Mouse (Mus musculus): ENCODE data around the gene S100a10. TPM values are rescaled to one million over a fixed set of nuclear protein-coding genes. Genes with fewer than 3 reads are reported as not detected.

Gene S100a10
- total and polyA plus RNA-seq, 2 experiments from 2014 or later, result 91.5 to 198 TPM

- H3K4me2 ChIP-seq (ENCODE audit: low read depth, low read length), result no peak overlapping the region
- H3K9ac ChIP-seq (replicated peaks; ENCODE audit: low read length), result no peak overlapping the region
- no peak for ATAC-seq
- DNase-seq (ENCODE audit: low spot score), result no peak
- H3K36me3 ChIP-seq (ENCODE audit: insufficient read depth, low read length), result no peaks in the 10 kb centered on the region
- WGBS, result 77% methylated on average over 7 of the region's 7 CpGs
- H3K27ac ChIP-seq, result no peak overlapping the region
- H3K27me3 ChIP-seq (ENCODE audit: insufficient read depth, low read length), result no peaks in the 10 kb centered on the region
- no peaks in the 10 kb centered on the region for H3K4me1 ChIP-seq (ENCODE audit: insufficient read depth, low read length)
- TF ChIP-seq CTCF (IDR thresholded peaks at IDR 0.05; ENCODE audit: low read depth), result no peak
- no peaks in the 10 kb centered on the region for H3K9me3 ChIP-seq (ENCODE audit: low read length)
- no peak overlapping the region for H3K4me3 ChIP-seq (ENCODE audit: low read length)
These were observed 42.3 kb upstream of the S100a10 start for GRCm38 (mm10) chr3:93512386-93513101.

GRCm38 (mm10) chr3:93514628-93515027, 40.3 kb upstream of the S100a10 start:
- no peak for ATAC-seq
- WGBS, result 96% methylated on average over 3 of the region's 3 CpGs
- Histone ChIP-seq H3K27ac (no peak overlapping the region), H3K4me3 (ENCODE audit: low read length) (no peak overlapping the region), H3K9me3 (ENCODE audit: low read length) (no peaks in the 10 kb centered on the region), H3K9ac (replicated peaks; ENCODE audit: low read length) (no peak overlapping the region), H3K27me3 (ENCODE audit: insufficient read depth, low read length) (no peaks in the 10 kb centered on the region), H3K36me3 (ENCODE audit: insufficient read depth, low read length) (no peaks in the 10 kb centered on the region), H3K4me1 (ENCODE audit: insufficient read depth, low read length) (no peaks in the 10 kb centered on the region), H3K4me2 (ENCODE audit: low read depth, low read length) (no peak overlapping the region)
- no peak for DNase-seq (ENCODE audit: low spot score)
- TF ChIP-seq CTCF (IDR thresholded peaks at IDR 0.05; ENCODE audit: low read depth), result no peak

DNA sequence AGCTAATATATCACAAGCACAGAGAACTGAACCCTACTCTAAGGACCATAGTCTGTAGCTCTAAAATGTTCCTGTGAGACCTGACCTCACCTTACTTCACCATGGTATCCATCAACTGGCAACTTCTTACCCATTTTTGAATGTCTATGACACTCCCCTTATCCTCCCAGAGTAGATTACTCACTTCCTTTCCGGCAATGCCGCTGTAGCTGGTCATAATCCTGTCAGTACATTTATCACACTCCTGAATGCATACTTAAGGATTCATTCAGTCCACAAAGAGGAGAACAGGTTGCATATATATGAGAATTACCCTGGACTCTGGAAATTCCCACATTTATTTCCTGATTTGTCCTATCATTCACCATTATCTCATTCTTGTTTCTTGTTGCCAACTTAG, 37.5 kb upstream of the S100a10 start:
- no peak overlapping the region for H3K4me3 ChIP-seq (ENCODE audit: low read length)
- DNase-seq (ENCODE audit: low spot score) (no peak), ATAC-seq (no peak)
- no peak for TF ChIP-seq CTCF (IDR thresholded peaks at IDR 0.05; ENCODE audit: low read depth)
- no peaks in the 10 kb centered on the region for H3K9me3 ChIP-seq (ENCODE audit: low read length)
- H3K9ac ChIP-seq (replicated peaks; ENCODE audit: low read length), result no peak overlapping the region
- H3K27ac ChIP-seq, result no peak overlapping the region
- H3K36me3 ChIP-seq (ENCODE audit: insufficient read depth, low read length), result no peaks in the 10 kb centered on the region
- no peak overlapping the region for H3K4me2 ChIP-seq (ENCODE audit: low read depth, low read length)
- H3K27me3 ChIP-seq (ENCODE audit: insufficient read depth, low read length), result no peaks in the 10 kb centered on the region
- H3K4me1 ChIP-seq (ENCODE audit: insufficient read depth, low read length), result no peaks in the 10 kb centered on the region
- 98% methylated on average over 2 of the region's 2 CpGs for WGBS

DNA sequence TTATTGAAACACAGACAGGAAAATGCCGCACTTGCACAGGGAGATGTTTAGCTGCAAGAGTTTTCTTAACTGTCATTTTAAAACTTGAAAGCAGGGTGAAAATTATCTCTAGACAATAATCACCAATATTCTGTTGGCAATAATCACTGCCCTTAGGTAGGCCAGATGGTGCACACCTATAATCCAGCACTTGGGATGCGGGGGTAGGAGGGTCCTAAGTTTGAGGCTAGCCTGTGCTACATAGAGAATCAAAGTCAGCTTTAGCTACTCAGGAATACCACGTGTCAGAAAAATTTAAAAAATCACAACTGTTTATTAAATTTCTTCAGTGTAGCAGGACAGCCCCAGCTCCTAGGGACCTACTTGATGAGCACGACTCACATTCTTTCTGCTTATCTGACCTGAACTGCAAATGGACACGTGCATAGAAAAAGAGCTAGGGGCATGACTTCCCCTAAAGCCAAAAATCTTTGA, 35.0 kb upstream of the S100a10 start:
- no peak for TF ChIP-seq CTCF (IDR thresholded peaks at IDR 0.05; ENCODE audit: low read depth)
- Histone ChIP-seq H3K4me3 (ENCODE audit: low read length) (peak overlapping the region; percentile 46), H3K9me3 (ENCODE audit: low read length) (no peaks in the 10 kb centered on the region), H3K27ac (no peak overlapping the region), H3K27me3 (ENCODE audit: insufficient read depth, low read length) (no peaks in the 10 kb centered on the region), H3K4me2 (ENCODE audit: low read depth, low read length) (peak overlapping the region; percentile 80), H3K9ac (replicated peaks; ENCODE audit: low read length) (no peak overlapping the region), H3K36me3 (ENCODE audit: insufficient read depth, low read length) (no peaks in the 10 kb centered on the region), H3K4me1 (ENCODE audit: insufficient read depth, low read length) (no peaks in the 10 kb centered on the region)
- 53% methylated on average over 5 of the region's 5 CpGs for WGBS
- DNase-seq (ENCODE audit: low spot score) (no peak), ATAC-seq (peak; percentile 22; the same call in 1 of the 2 replicates)

DNA sequence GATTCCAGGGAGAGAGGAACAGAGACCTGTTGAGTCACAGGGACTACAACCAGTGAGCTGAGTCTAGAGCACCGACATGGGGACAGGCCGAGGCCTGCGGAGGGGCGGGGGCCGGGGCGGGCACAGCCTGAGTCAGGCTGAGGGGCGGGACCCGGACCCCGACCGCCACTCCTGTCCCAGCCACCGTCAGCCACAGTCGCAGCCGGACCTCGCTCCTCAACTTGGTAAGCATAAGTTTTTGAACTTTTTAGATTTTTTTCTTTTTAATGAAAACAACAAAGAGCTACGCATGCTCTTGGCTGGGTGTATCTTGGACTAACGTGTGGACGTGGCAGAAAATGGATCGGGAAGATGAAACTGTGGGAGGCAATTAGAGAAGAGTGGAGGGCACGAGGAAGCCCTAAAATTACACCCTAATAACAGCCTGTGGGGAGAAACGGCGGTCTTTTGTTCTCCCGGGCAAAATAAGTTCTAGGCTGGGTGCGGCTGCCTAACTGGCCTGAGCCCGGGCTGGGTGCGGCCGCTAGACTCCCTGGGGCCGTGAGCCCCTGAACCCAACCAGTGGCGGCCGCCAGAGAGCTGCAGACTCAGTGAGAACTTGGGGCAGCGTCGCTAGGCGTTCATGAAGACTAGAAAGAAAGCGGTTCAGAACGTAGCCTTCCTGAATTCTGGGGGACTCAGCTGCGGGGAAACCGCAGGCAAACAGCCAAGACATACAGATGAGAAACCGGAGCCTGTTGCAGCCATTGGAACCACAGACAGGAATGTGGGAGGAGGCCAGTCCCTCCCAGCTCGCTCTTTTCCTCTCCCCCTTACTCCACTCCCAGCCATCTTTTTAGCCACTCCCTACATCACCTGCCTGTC, 34.3 kb upstream of the S100a10 start, which contains the start of gene S100a11:
Gene S100a11 (plus strand): TSS at position 159 of the 864 bp plus-strand sequence.
- Histone ChIP-seq H3K4me3 (ENCODE audit: low read length) (peak within 1 kb of the TSS; percentile 46), H3K27me3 (ENCODE audit: insufficient read depth, low read length) (no peaks in the 10 kb centered on the region), H3K4me2 (ENCODE audit: low read depth, low read length) (peak within 1 kb of the TSS; percentile 80), H3K4me1 (ENCODE audit: insufficient read depth, low read length) (no peaks in the 10 kb centered on the region), H3K9me3 (ENCODE audit: low read length) (no peaks in the 10 kb centered on the region), H3K36me3 (ENCODE audit: insufficient read depth, low read length) (no peaks in the 10 kb centered on the region), H3K27ac (peak within 1 kb of the TSS; percentile 52; the same call in 1 of the 2 replicates), H3K9ac (replicated peaks; ENCODE audit: low read length) (peak within 1 kb of the TSS; percentile 60)
- ATAC-seq (peak; percentile 85), DNase-seq (ENCODE audit: low spot score) (peak; percentile 37)
- peak; percentile 20; the same call in 1 of the 2 replicates for TF ChIP-seq CTCF (IDR thresholded peaks at IDR 0.05; ENCODE audit: low read depth)
- WGBS, result under 1% methylated on average over 38 of the region's 38 CpGs

DNA sequence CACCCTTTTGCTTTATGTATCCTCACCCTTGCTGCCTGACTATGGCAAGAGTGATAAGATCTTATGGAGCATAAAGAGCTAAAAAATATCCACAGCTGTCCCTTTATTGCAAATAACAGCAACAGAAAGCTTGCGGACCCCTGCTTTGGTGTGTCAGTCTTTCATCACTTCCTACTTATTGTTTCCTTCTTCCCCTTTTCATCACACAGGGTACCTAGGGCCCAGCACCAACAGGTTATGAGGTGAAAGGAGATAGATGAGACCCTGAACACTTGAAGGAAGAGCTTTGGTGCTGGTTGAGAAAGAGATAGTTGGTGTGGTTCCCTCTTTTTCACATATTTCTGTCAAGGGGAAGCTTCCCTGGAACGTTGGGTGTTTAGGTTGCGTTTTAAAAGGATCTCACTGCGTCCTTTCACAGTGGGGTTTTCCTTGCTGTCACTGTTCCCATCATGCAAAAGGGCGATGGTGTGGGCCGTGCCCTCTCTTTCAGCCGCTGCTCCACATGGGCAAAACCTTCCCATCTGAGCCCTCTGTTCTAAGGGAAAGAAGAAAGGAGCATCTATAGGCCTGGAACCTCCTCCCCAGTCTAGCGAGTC, 33.3 kb upstream of the S100a10 start:
- 81% methylated on average over 8 of the region's 8 CpGs for WGBS
- TF ChIP-seq CTCF (IDR thresholded peaks at IDR 0.05; ENCODE audit: low read depth), result no peak
- no peaks in the 10 kb centered on the region for H3K36me3 ChIP-seq (ENCODE audit: insufficient read depth, low read length)

More for the DNA sequence above, 33.3 kb upstream of the S100a10 start:
- H3K4me2 ChIP-seq (ENCODE audit: low read depth, low read length), result peak overlapping the region; percentile 80
- H3K27me3 ChIP-seq (ENCODE audit: insufficient read depth, low read length), result no peaks in the 10 kb centered on the region
- ATAC-seq (no peak), DNase-seq (ENCODE audit: low spot score) (no peak)
- no peak overlapping the region for H3K27ac ChIP-seq
- no peak overlapping the region for H3K9ac ChIP-seq (replicated peaks; ENCODE audit: low read length)
- H3K4me3 ChIP-seq (ENCODE audit: low read length), result no peak overlapping the region
- H3K4me1 ChIP-seq (ENCODE audit: insufficient read depth, low read length), result no peaks in the 10 kb centered on the region
- no peaks in the 10 kb centered on the region for H3K9me3 ChIP-seq (ENCODE audit: low read length)
